Comparison of ENCODE assay signal across 8 mouse cellular contexts in genomic region chr11:106007821-106008220, GRCm38 (mm10). TPM values are rescaled to one million over a fixed set of nuclear protein-coding genes. Genes with fewer than 3 reads are reported as not detected.
DNase-seq lines count a peak whose midpoint lies in the region; ATAC-seq lines count a peak whose summit lies in the region.
"Had no signal": no experiment of that assay in that cellular context is flagged by ENCODE, and none has a peak within 500 bp of the region (broad histone marks: within the 10 kb centered on the region; RNA-seq: fewer than 3 reads in every experiment).

Gene Kcnh6, plus strand, starts transcription at chr11:106008124.

- H3K9me3 ChIP-seq in forebrain, embryonic 10.5 days: no peaks in the 10 kb centered on the region
- H3K9me3 ChIP-seq in limb, embryonic 11.5 days (ENCODE audit: control insufficient read depth, low read length): no peaks in the 10 kb centered on the region
- H3K9me3 ChIP-seq in midbrain, embryonic 11.5 days (ENCODE audit: control insufficient read depth, low read length): no peaks in the 10 kb centered on the region

- peak within 1 kb of the TSS; percentile 35 for H3K4me2 ChIP-seq in limb, embryonic 11.5 days (ENCODE audit: low read depth, severe bottlenecking)
- peak within 1 kb of the TSS; percentile 28 for H3K4me2 ChIP-seq in midbrain, embryonic 11.5 days

- DNase-seq in adrenal gland, adult 2 months: peak; percentile 70
- peak; percentile 77 for DNase-seq in forebrain, embryonic 10.5 days (ENCODE audit: extremely low spot score, low spot score)
- peak; percentile 89 for DNase-seq in heart, postnatal 4 days
- DNase-seq in limb, embryonic 11.5 days (ENCODE audit: low spot score): peak; percentile 91
- peak; percentile 95 for DNase-seq in midbrain, embryonic 11.5 days (ENCODE audit: low spot score, missing footprints)
- peak; percentile 65 for DNase-seq in splenic B cell, adult 2 months (ENCODE audit: low read depth, low spot score)
- no peak for DNase-seq in cerebellum, postnatal 4 days (ENCODE audit: low spot score in 2 of 2)

- H3K27me3 ChIP-seq in forebrain, embryonic 10.5 days (ENCODE audit: poor library complexity, severe bottlenecking): peaks cover 16% of the 10 kb centered on the region
- no peaks in the 10 kb centered on the region for H3K27me3 ChIP-seq in limb, embryonic 11.5 days (ENCODE audit: control insufficient read depth, insufficient read depth, low read length)
- H3K27me3 ChIP-seq in midbrain, embryonic 11.5 days (ENCODE audit: control insufficient read depth, insufficient read depth, low read length): no peaks in the 10 kb centered on the region
- no peaks in the 10 kb centered on the region for H3K27me3 ChIP-seq in splenic B cell, adult 2 months (ENCODE audit: control insufficient read depth, insufficient read depth, low read length, poor library complexity, severe bottlenecking)

- peak within 1 kb of the TSS; percentile 12; the same call in 1 of the 2 replicates for H3K27ac ChIP-seq in forebrain, embryonic 10.5 days
- no peak within 1 kb of the TSS for H3K27ac ChIP-seq in limb, embryonic 11.5 days (replicated peaks; ENCODE audit: low read depth, low read length)
- H3K27ac ChIP-seq in midbrain, embryonic 11.5 days (ENCODE audit: low read depth, low read length): no peak within 1 kb of the TSS
- H3K27ac ChIP-seq: macrophage had no signal

- H3K36me3 ChIP-seq in forebrain, embryonic 10.5 days (replicated peaks): no peaks in the 10 kb centered on the region
- no peaks in the 10 kb centered on the region for H3K36me3 ChIP-seq in limb, embryonic 11.5 days (ENCODE audit: control insufficient read depth, insufficient read depth, low read length)
- H3K36me3 ChIP-seq in midbrain, embryonic 11.5 days (ENCODE audit: control insufficient read depth, insufficient read depth, low read length): no peaks in the 10 kb centered on the region
- H3K36me3 ChIP-seq in splenic B cell, adult 2 months (ENCODE audit: control insufficient read depth, insufficient read depth, low read length, poor library complexity, severe bottlenecking): no peaks in the 10 kb centered on the region

- H3K4me3 ChIP-seq in forebrain, embryonic 10.5 days: peak within 1 kb of the TSS; percentile 43
- H3K4me3 ChIP-seq in limb, embryonic 11.5 days (ENCODE audit: low read depth, low read length): no peak within 1 kb of the TSS
- no peak within 1 kb of the TSS for H3K4me3 ChIP-seq in midbrain, embryonic 11.5 days (ENCODE audit: low read depth, low read length)

- ATAC-seq in limb, embryonic 11.5 days (ENCODE audit: insufficient number of reproducible peaks, low FRiP score, low TSS enrichment, low read depth): no peak
- ATAC-seq in midbrain, embryonic 11.5 days (ENCODE audit: low FRiP score): no peak

- H3K9ac ChIP-seq in limb, embryonic 11.5 days (ENCODE audit: low read length): no peak within 1 kb of the TSS
- no peak within 1 kb of the TSS for H3K9ac ChIP-seq in midbrain, embryonic 11.5 days (ENCODE audit: low read length)

- peaks cover 13% of the 10 kb centered on the region for H3K4me1 ChIP-seq in forebrain, embryonic 10.5 days
- H3K4me1 ChIP-seq in limb, embryonic 11.5 days (ENCODE audit: control insufficient read depth, insufficient read depth, low read length): 0 out of 2 replicates have a peak, but pooled peaks cover 3% of the 10 kb centered on the region
- H3K4me1 ChIP-seq in midbrain, embryonic 11.5 days (ENCODE audit: control insufficient read depth, insufficient read depth, low read length): peaks cover 6% of the 10 kb centered on the region

- WGBS in forebrain, embryonic 10.5 days: under 1% methylated on average over 23 of the region's 25 CpGs
- WGBS in limb, embryonic 11.5 days: under 1% methylated on average over 25 of the region's 25 CpGs
- under 1% methylated on average over 25 of the region's 25 CpGs for WGBS in midbrain, embryonic 11.5 days

RNA-seq across cellular contexts. Expression of gene Kcnh6, which starts in this region (rescaled TPM):
- under 1 TPM; 0.07 to 0.14 TPM for total RNA-seq in adrenal gland, adult 2 months (2021)
- 0.46 and 0.48 TPM in 2 replicates for polyA plus RNA-seq in adrenal gland, adult 2 months (2012; rRNA removed)
- 0.39 and 0.58 TPM in 2 replicates for polyA plus RNA-seq in forebrain, embryonic 10.5 days (2016; fragmentation: Nextera tagmentation; extraction: Ambion mirVana)
- total RNA-seq in heart, postnatal 4 days (2021): under 1 TPM; 0.19 to 0.45 TPM
- polyA plus RNA-seq in limb, embryonic 11.5 days (2014; fragmentation: Nextera tagmentation; extraction: Ambion mirVana): 0.14 and 0.39 TPM in 2 replicates
- polyA plus RNA-seq in midbrain, embryonic 11.5 days (2014; fragmentation: Nextera tagmentation; extraction: Ambion mirVana): 0.21 and 0.29 TPM in 2 replicates
- polyA plus RNA-seq: macrophage had no signal

Comparison
In these comparisons a context has a peak if more than half of its experiments do, and no peak if none do; other contexts are left out.
1. Peak in DNase-seq in adrenal gland, adult 2 months; RNA of the gene not detected or under 1 TPM.
2. Peak in DNase-seq, H3K4me3 ChIP-seq and H3K27ac ChIP-seq in forebrain, embryonic 10.5 days; RNA of the gene not detected or under 1 TPM.
3. Peak in DNase-seq in heart, postnatal 4 days; RNA of the gene not detected or under 1 TPM.
4. Peak in DNase-seq and H3K4me2 ChIP-seq in limb, embryonic 11.5 days; RNA of the gene not detected or under 1 TPM.
5. Peak in DNase-seq and H3K4me2 ChIP-seq in midbrain, embryonic 11.5 days; RNA of the gene not detected or under 1 TPM.